Mouse (Mus musculus): ENCODE results near the gene Tnfrsf13c.

DNA sequence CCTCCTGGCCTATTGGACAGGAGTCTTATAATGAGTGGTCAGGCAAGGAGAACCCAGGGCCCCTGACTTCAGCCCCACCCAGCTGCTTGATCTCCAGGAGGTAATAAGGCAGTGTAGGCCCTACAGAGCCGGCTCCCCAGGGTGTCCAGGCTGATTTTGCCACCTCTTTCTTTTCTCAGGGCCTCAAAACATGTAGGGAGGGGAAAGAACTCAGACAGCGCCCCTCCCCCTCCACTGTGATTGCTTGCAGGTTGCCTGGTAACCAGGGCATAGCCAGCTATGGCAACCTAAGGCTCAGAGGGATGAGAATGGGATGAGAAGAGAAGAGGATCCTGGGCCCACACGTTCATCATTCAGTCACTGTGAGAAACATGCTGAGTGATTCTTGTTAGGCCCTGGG, 44.0 kb upstream of the Tnfrsf13c start:
- TF ChIP-seq FLI1 (IDR thresholded peaks at IDR 0.05; ENCODE audit: low read length): no peak
- TF ChIP-seq GATA1 (IDR thresholded peaks at IDR 0.05; ENCODE audit: borderline replicate concordance, low read length): no peak

Data from megakaryocyte, embryonic 14.5 days (primary cell).